Mouse (Mus musculus): ENCODE data around the gene Cope. TPM values are rescaled to one million over a fixed set of nuclear protein-coding genes. Genes with fewer than 3 reads are reported as not detected.
A peak's percentile ranks its signal among the peaks of the same experiment; 100 is the strongest.

The Cope gene
- polyA plus RNA-seq, 1 experiment from 2014 or later: 209 TPM

DNA sequence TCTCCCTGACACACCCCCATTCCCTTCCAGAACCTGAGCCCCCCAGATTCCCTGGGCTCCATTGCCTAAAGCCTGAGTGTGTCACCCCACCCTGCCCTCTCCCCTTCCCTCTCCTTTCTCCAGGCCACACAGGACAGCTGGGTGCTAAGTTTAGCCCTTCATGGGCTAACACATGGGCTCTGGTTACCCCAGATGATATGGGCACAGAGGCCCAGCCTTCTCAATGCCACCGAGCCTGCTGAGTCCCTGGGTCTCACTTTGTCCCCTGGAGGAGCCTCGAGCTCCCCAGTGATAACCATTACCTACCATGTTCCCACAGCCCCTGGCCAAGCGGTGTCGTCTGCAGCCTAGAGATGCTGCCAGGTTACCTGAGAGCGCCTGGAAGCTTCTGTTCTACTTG is 15.6 kb downstream of the Cope start:
- WGBS (ENCODE audit: insufficient replicate concordance): 56% methylated on average over 5 of the region's 5 CpGs
- H3K4me3 ChIP-seq (ENCODE audit: low read depth, low read length): no peak overlapping the region
- peaks cover 8% of the 10 kb centered on the region for H3K4me1 ChIP-seq (ENCODE audit: control insufficient read depth, low read depth, low read length)
- no peak overlapping the region for H3K9ac ChIP-seq (ENCODE audit: low read depth, low read length)
- peaks cover 7% of the 10 kb centered on the region for H3K36me3 ChIP-seq (ENCODE audit: control insufficient read depth, insufficient read depth)
- no peak overlapping the region for H3K27ac ChIP-seq (ENCODE audit: low read length)
- no peak overlapping the region for H3K4me2 ChIP-seq (ENCODE audit: low read depth, low read length)
- no peaks in the 10 kb centered on the region for H3K9me3 ChIP-seq (replicated peaks; ENCODE audit: control insufficient read depth, low read length)
- H3K27me3 ChIP-seq (ENCODE audit: control insufficient read depth, insufficient read depth, low read depth, low read length): peaks cover 32% of the 10 kb centered on the region
- no peak for ATAC-seq (ENCODE audit: low read depth)

DNA sequence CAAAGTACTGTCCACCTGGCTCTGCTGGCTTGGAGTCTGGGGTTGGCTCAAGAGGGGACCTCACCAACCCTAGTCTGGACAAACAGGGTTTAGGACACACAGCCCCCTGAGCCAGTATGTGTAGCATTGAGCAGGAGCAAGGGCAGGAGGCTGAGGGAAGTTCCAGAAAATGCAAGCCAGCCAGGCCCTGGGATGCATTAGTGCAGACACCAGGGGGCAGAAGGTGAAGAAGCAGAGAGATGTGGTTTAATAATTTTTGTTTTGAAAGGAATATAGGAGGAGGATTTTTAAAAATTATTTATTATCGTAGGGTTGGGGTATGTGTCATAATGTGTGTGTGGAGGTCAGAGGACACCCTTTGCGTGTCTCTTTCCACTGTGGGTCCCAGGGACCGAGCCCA is 21.4 kb downstream of the Cope start:
- Histone ChIP-seq H3K4me3 (ENCODE audit: low read depth, low read length) (no peak overlapping the region), H3K9me3 (replicated peaks; ENCODE audit: control insufficient read depth, low read length) (no peaks in the 10 kb centered on the region), H3K4me1 (ENCODE audit: control insufficient read depth, low read depth, low read length) (peaks cover 7% of the 10 kb centered on the region), H3K27ac (ENCODE audit: low read length) (no peak overlapping the region), H3K4me2 (ENCODE audit: low read depth, low read length) (no peak overlapping the region), H3K36me3 (ENCODE audit: control insufficient read depth, insufficient read depth) (no peaks in the 10 kb centered on the region), H3K27me3 (ENCODE audit: control insufficient read depth, insufficient read depth, low read depth, low read length) (no peaks in the 10 kb centered on the region), H3K9ac (ENCODE audit: low read depth, low read length) (no peak overlapping the region)
- WGBS (ENCODE audit: insufficient replicate concordance): 74% methylated on average over 3 of the region's 3 CpGs
- no peak for ATAC-seq (ENCODE audit: low read depth)

DNA sequence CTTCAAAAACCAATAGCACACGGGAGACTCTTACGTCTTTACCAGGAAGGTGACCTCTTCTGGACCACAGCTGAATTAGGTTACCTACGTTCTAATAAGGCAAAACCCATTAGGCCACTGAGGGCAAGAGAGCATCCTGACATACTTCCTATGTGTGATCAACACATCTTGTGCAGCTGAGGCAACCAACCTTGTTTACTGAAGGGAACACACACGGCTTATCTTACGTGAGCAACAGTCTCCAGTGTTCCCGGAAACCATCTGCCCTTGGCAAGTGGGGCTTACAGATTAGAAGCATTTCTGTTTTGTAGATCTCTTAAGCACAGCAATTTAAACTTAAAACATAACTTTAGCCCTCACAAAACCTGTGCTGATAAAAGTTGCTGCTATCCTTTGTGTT is 25.2 kb downstream of the Cope start:
- ATAC-seq (ENCODE audit: low read depth): peak; percentile 72
- Histone ChIP-seq H3K4me3 (ENCODE audit: low read depth, low read length) (no peak overlapping the region), H3K36me3 (ENCODE audit: control insufficient read depth, insufficient read depth) (peaks cover 18% of the 10 kb centered on the region), H3K9me3 (replicated peaks; ENCODE audit: control insufficient read depth, low read length) (no peaks in the 10 kb centered on the region), H3K27ac (ENCODE audit: low read length) (peak overlapping the region; percentile 83), H3K4me1 (ENCODE audit: control insufficient read depth, low read depth, low read length) (peaks cover 25% of the 10 kb centered on the region), H3K4me2 (ENCODE audit: low read depth, low read length) (peak overlapping the region; percentile 14; the same call in 1 of the 2 replicates), H3K9ac (ENCODE audit: low read depth, low read length) (no peak overlapping the region), H3K27me3 (ENCODE audit: control insufficient read depth, insufficient read depth, low read depth, low read length) (no peaks in the 10 kb centered on the region)
- 65% methylated on average over 6 of the region's 6 CpGs for WGBS (ENCODE audit: insufficient replicate concordance)

DNA sequence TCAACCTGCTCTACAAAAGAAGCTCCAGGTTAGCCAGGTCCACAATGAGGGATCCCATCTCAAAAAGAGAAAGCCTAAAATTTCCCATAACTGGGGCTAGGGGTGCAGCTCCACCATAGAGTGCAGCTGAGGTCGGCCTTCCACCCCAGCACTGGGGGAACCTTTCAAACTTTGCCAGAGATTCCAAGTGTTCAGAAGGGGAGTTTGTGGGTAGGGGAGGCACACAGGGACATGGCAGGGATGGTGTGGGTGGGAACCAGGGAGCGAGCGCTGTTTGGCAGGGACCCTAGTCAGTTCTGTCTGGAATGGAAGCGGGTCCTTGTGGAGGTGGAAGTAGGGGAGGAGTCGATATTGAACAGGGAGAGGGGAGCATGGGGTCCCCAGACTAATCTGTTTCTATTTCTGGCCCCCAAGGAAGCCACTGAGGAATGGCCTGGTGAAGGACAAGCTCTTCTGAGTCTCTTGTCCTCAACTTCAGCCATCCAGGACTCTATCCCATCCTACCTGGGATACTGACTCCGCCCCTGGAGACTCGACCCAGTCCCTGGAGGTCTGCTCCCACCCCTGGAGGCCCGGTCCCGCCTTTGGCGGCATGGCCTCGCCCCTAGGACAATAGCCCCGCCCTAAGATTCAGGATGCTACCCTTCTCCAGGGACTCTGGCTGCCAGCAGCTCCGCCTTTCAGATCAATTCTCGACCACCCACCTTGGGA is 27.0 kb downstream of the Cope start, which contains the start of gene Gdf1:
Gdf1 (plus strand) TSS at position 694 of the 711 bp plus-strand sequence.
- Histone ChIP-seq H3K9ac (ENCODE audit: low read depth, low read length) (no peak within 1 kb of the TSS), H3K4me1 (ENCODE audit: control insufficient read depth, low read depth, low read length) (peaks cover 25% of the 10 kb centered on the region), H3K27ac (ENCODE audit: low read length) (peak within 1 kb of the TSS; percentile 83), H3K9me3 (replicated peaks; ENCODE audit: control insufficient read depth, low read length) (no peaks in the 10 kb centered on the region), H3K4me3 (ENCODE audit: low read depth, low read length) (no peak within 1 kb of the TSS), H3K27me3 (ENCODE audit: control insufficient read depth, insufficient read depth, low read depth, low read length) (no peaks in the 10 kb centered on the region), H3K4me2 (ENCODE audit: low read depth, low read length) (no peak within 1 kb of the TSS), H3K36me3 (ENCODE audit: control insufficient read depth, insufficient read depth) (peaks cover 35% of the 10 kb centered on the region)
- ATAC-seq (ENCODE audit: low read depth): no peak
- WGBS (ENCODE audit: insufficient replicate concordance): 40% methylated on average over 14 of the region's 14 CpGs

DNA sequence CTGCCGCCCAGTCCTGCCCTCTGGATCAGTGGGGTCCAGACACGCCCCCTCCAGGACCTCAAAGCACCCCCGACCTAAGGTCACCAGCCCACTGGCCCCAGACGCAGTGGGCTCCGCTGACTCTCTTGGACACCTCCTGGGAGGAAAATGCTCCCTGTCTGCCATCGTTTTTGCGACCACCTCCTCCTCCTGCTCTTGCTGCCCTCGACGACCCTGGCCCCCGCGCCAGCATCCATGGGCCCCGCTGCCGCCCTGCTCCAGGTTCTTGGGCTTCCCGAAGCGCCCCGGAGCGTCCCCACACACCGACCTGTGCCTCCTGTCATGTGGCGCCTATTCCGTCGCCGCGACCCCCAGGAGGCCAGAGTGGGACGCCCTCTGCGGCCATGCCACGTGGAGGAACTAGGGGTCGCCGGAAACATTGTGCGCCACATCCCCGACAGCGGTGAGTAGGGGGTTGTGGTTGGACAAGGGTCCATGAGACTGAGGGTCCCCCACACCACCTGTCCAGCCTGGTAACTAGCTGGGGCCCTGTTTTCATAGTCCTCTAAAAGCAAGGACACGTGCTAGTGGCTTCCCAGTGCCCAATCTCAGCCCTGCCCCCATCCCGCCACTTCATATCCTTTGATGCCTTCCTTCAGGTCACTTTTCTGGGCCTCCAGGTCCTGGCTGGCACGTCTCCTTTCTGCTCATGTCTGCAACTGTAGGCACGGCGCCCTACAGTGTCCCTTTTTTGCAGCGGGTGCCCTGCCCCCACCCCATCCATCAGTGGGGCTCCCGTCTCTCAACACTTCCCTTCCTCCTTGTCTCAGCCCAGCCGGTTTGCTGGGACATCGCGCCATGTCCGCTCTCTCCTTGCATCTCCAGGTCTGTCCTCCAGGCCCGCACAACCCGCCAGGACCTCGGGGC is 27.8 kb downstream of the Cope start:
- Histone ChIP-seq H3K27me3 (ENCODE audit: control insufficient read depth, insufficient read depth, low read depth, low read length) (no peaks in the 10 kb centered on the region), H3K9me3 (replicated peaks; ENCODE audit: control insufficient read depth, low read length) (no peaks in the 10 kb centered on the region), H3K9ac (ENCODE audit: low read depth, low read length) (no peak overlapping the region), H3K36me3 (ENCODE audit: control insufficient read depth, insufficient read depth) (peaks cover 43% of the 10 kb centered on the region), H3K4me2 (ENCODE audit: low read depth, low read length) (no peak overlapping the region), H3K27ac (ENCODE audit: low read length) (no peak overlapping the region), H3K4me1 (ENCODE audit: control insufficient read depth, low read depth, low read length) (peaks cover 25% of the 10 kb centered on the region), H3K4me3 (ENCODE audit: low read depth, low read length) (no peak overlapping the region)
- no peak for ATAC-seq (ENCODE audit: low read depth)
- WGBS (ENCODE audit: insufficient replicate concordance): 13% methylated on average over 45 of the region's 45 CpGs

DNA sequence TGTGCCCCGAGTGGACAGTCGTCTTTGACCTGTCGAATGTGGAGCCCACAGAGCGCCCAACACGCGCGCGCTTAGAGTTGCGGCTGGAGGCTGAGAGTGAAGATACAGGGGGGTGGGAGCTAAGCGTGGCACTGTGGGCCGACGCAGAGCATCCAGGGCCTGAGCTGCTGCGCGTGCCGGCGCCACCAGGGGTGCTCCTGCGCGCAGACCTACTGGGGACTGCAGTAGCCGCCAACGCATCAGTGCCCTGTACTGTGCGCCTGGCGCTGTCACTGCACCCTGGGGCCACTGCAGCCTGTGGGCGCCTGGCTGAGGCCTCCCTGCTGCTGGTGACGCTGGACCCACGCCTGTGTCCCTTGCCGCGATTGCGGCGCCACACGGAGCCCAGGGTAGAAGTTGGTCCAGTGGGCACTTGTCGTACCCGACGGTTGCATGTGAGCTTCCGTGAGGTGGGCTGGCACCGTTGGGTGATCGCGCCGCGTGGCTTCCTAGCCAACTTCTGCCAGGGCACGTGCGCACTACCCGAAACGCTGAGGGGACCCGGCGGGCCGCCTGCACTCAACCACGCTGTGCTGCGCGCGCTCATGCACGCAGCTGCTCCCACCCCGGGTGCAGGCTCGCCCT is 28.5 kb downstream of the Cope start:
- H3K4me2 ChIP-seq (ENCODE audit: low read depth, low read length): no peak overlapping the region
- no peak overlapping the region for H3K9ac ChIP-seq (ENCODE audit: low read depth, low read length)
- 54% methylated on average over 53 of the region's 53 CpGs for WGBS (ENCODE audit: insufficient replicate concordance)
- H3K9me3 ChIP-seq (replicated peaks; ENCODE audit: control insufficient read depth, low read length): no peaks in the 10 kb centered on the region
- peak; percentile 43; the same call in 1 of the 2 replicates for ATAC-seq (ENCODE audit: low read depth)
- peaks cover 51% of the 10 kb centered on the region for H3K36me3 ChIP-seq (ENCODE audit: control insufficient read depth, insufficient read depth)
- H3K27ac ChIP-seq (ENCODE audit: low read length): no peak overlapping the region
- H3K4me1 ChIP-seq (ENCODE audit: control insufficient read depth, low read depth, low read length): peaks cover 25% of the 10 kb centered on the region
- no peaks in the 10 kb centered on the region for H3K27me3 ChIP-seq (ENCODE audit: control insufficient read depth, insufficient read depth, low read depth, low read length)
- H3K4me3 ChIP-seq (ENCODE audit: low read depth, low read length): no peak overlapping the region

DNA sequence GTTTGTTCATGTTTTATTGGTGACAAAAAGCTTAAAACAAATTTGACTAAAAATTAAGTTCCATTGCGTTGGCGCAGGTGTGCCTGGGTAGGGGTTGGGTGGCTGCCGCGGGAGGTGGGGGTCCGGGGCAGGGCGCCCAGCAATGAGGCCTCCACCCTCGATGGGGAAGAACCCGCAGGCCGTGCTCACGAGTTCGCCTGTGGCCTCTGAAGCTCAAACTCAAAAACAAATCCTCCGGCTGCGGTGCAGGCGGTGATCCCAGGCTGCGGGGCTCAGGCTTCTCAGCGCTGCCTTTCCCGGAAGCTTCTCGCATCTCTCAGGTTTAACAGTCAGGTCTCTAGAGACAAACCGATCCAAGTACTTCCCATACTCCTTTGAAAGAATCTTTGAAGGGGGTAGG is 29.2 kb downstream of the Cope start:
- Histone ChIP-seq H3K27ac (ENCODE audit: low read length) (no peak overlapping the region), H3K27me3 (ENCODE audit: control insufficient read depth, insufficient read depth, low read depth, low read length) (no peaks in the 10 kb centered on the region), H3K36me3 (ENCODE audit: control insufficient read depth, insufficient read depth) (peaks cover 58% of the 10 kb centered on the region), H3K4me1 (ENCODE audit: control insufficient read depth, low read depth, low read length) (peaks cover 25% of the 10 kb centered on the region), H3K4me2 (ENCODE audit: low read depth, low read length) (no peak overlapping the region), H3K4me3 (ENCODE audit: low read depth, low read length) (no peak overlapping the region), H3K9ac (ENCODE audit: low read depth, low read length) (no peak overlapping the region), H3K9me3 (replicated peaks; ENCODE audit: control insufficient read depth, low read length) (no peaks in the 10 kb centered on the region)
- no peak for ATAC-seq (ENCODE audit: low read depth)
- 91% methylated on average over 19 of the region's 19 CpGs for WGBS (ENCODE audit: insufficient replicate concordance)

DNA sequence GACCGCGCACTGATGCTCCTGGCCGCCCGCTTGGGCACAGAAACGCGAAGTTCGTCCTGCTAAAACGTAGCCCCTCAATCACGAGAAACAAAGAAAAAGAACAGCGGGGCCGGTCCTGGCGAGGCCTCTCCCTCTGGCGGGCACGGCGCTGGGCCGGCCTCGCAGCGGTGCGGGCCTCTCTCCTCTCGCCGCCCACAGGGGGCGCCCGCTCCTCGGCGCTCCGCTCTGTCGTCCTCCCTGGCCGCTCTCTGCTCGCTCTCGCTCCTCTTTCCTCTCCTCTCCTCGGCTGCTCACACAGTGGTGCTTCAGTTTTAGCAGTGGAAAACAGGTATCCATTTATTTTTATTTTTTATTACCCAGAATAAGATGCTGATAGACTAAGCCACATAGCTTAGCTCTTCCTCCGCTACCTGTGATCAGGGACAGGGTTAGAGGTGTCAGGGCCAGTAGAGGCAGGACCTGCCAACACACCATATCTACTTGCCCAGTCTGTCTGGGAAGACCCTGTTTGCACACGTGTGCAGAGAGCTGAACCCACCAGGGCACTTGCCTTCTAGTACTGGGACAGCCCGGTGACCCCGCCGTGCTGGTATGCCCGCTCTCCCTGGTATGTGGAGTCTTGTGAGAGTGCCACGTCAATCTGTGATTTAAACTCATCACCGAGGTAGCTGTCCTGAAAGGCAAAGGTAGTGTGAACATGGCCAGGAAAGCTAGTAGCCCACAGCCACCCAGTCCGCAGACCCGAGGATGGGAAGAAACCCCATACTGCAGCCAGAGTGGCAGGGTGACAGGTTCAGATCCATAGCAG is 30.0 kb downstream of the Cope start:
- ATAC-seq (ENCODE audit: low read depth): peak; percentile 37; the same call in 1 of the 2 replicates
- Histone ChIP-seq H3K4me2 (ENCODE audit: low read depth, low read length) (no peak overlapping the region), H3K4me1 (ENCODE audit: control insufficient read depth, low read depth, low read length) (peaks cover 25% of the 10 kb centered on the region)

More for the DNA sequence above, 30.0 kb downstream of the Cope start:
- peaks cover 65% of the 10 kb centered on the region for H3K36me3 ChIP-seq (ENCODE audit: control insufficient read depth, insufficient read depth)
- H3K4me3 ChIP-seq (ENCODE audit: low read depth, low read length): no peak overlapping the region
- 58% methylated on average over 40 of the region's 41 CpGs for WGBS (ENCODE audit: insufficient replicate concordance)
- no peak overlapping the region for H3K9ac ChIP-seq (ENCODE audit: low read depth, low read length)
- no peak overlapping the region for H3K27ac ChIP-seq (ENCODE audit: low read length)
- H3K27me3 ChIP-seq (ENCODE audit: control insufficient read depth, insufficient read depth, low read depth, low read length): no peaks in the 10 kb centered on the region
- H3K9me3 ChIP-seq (replicated peaks; ENCODE audit: control insufficient read depth, low read length): no peaks in the 10 kb centered on the region

Data from liver, embryonic 16.5 days (tissue).